Mouse (Mus musculus) bone marrow macrophage, adult 2 months (primary cell): ENCODE measurements around the gene Ube2q1.

Source experiments
- CTCF ChIP-seq: IDR thresholded peaks from 2 replicates; pipeline ENCODE4 v1.5.1; 2012; ENCODE audit warnings: low read depth, mild to moderate bottlenecking, low read length, moderate library complexity
- POLR2A ChIP-seq: IDR thresholded peaks from 2 replicates; pipeline ENCODE4 v1.6.1; 2012; ENCODE audit warnings: mild to moderate bottlenecking, low read depth, low read length, borderline replicate concordance

- TF ChIP-seq CTCF (no peak), POLR2A (no peak)
These were observed 28.1 kb downstream of the Ube2q1 start for GRCm38 (mm10) chr3:89801507-89801847.
